8 mouse cellular contexts compared by ENCODE assay signal in genomic region chr2:155050108-155050503, GRCm38 (mm10). TPM values are rescaled to one million over a fixed set of nuclear protein-coding genes. Genes with fewer than 3 reads are reported as not detected.
A peak's percentile ranks its signal among the peaks of the same experiment; 100 is the strongest.
DNase-seq lines count a peak whose midpoint lies in the region; ATAC-seq lines count a peak whose summit lies in the region.

No protein-coding gene starts in this region.

- peak; percentile 10 to 32 for DNase-seq in lung, adult 18-20 months
- no peak for DNase-seq in lung, postnatal 14 days
- no peak for DNase-seq in ovary, postnatal 36 days (ENCODE audit: low spot score)
- no peak for DNase-seq in right cerebral cortex, postnatal 36 days (ENCODE audit: low spot score in 2 of 2)
- DNase-seq in urinary bladder, adult 18-20 months (ENCODE audit: low spot score in 2 of 2) = no peak

- peak overlapping the region; percentile 49 for H3K4me3 ChIP-seq in hindbrain, embryonic 15.5 days
- H3K4me3 ChIP-seq in macrophage (ENCODE audit: inconsistent target) = peak overlapping the region; percentile 14; the same call in 1 of the 2 replicates

- no peaks in the 10 kb centered on the region for H3K79me2 ChIP-seq in macrophage (ENCODE audit: inconsistent target)

- peak overlapping the region; percentile 75 for H3K9ac ChIP-seq in hindbrain, embryonic 15.5 days

- ATAC-seq in erythroblast, adult 5-6 weeks (replicated peaks; ENCODE audit: low FRiP score, poor library complexity, severe bottlenecking) = peak; percentile 23
- ATAC-seq in hindbrain, embryonic 15.5 days (ENCODE audit: low FRiP score, low read depth) = no peak; the same call in 1 of the 2 replicates

- H3K36me3 ChIP-seq in hindbrain, embryonic 15.5 days = no peaks in the 10 kb centered on the region
- H3K36me3 ChIP-seq in macrophage (ENCODE audit: inconsistent target) = no peaks in the 10 kb centered on the region

- peak overlapping the region; percentile 86 for H3K4me2 ChIP-seq in hindbrain, embryonic 15.5 days

- H3K27me3 ChIP-seq in hindbrain, embryonic 15.5 days = no peaks in the 10 kb centered on the region

- peak overlapping the region; percentile 93 for H3K27ac ChIP-seq in hindbrain, embryonic 15.5 days (replicated peaks)
- peak overlapping the region; percentile 77 for H3K27ac ChIP-seq in macrophage

- no peaks in the 10 kb centered on the region for H3K9me3 ChIP-seq in hindbrain, embryonic 15.5 days

- 20% methylated on average over 5 of the region's 5 CpGs for WGBS in hindbrain, embryonic 15.5 days
- 44% methylated on average over 5 of the region's 5 CpGs for WGBS in macrophage (ENCODE audit: missing documents)

- peaks cover 14% of the 10 kb centered on the region for H3K4me1 ChIP-seq in hindbrain, embryonic 15.5 days (replicated peaks)

RNA-seq across cellular contexts. Expression of gene Ahcy, which starts 24.2 kb away (rescaled TPM):
- 19.2 and 24.2 TPM in 2 replicates for total RNA-seq in erythroblast, adult 5-6 weeks (2015; ENCODE audit: low replicate concordance)
- total RNA-seq in erythroblast, adult 5-6 weeks (2017; ENCODE audit: low replicate concordance) = 10.6 and 10.9 TPM in 2 replicates
- 35.1 and 37.2 TPM in 2 replicates for polyA plus RNA-seq in hindbrain, embryonic 15.5 days (2015; fragmentation: Nextera tagmentation; extraction: Ambion mirVana)
- total RNA-seq in macrophage (2018; cell fraction: chromatin; rRNA removed) = 10 to 100 TPM in 1 of 26 experiments, 1 to 10 TPM in 25; 1.2 to 11.9 (median 5.9) TPM
- total RNA-seq in macrophage (2018; cell fraction: cytosol; rRNA removed) = 10 to 100 TPM in 25 of 26 experiments, 1 to 10 TPM in 1; 9.8 to 19.2 (median 16.2) TPM
- total RNA-seq in macrophage (2018; cell fraction: nucleus; rRNA removed) = 10 to 100 TPM in 6 of 26 experiments, 1 to 10 TPM in 20; 2.5 to 25.7 (median 6.1) TPM
- polyA plus RNA-seq in macrophage (2018) = 11.2 to 40.1 TPM (median 16.2 TPM) in 3 replicates

RNA-seq across cellular contexts. Expression of gene Gm14226, which starts 32.0 kb away (rescaled TPM):
- not detected in 2 replicates for total RNA-seq in erythroblast, adult 5-6 weeks (2015; ENCODE audit: low replicate concordance)
- 0.14 TPM in 1 of 2 replicates, not detected in the other for total RNA-seq in erythroblast, adult 5-6 weeks (2017; ENCODE audit: low replicate concordance)
- polyA plus RNA-seq in hindbrain, embryonic 15.5 days (2015; fragmentation: Nextera tagmentation; extraction: Ambion mirVana) = 0.18 and 0.23 TPM in 2 replicates
- total RNA-seq in macrophage (2018; cell fraction: chromatin; rRNA removed) = not detected
- not detected for total RNA-seq in macrophage (2018; cell fraction: cytosol; rRNA removed)
- total RNA-seq in macrophage (2018; cell fraction: nucleus; rRNA removed) = not detected
- not detected in 3 replicates for polyA plus RNA-seq in macrophage (2018)

Comparison
In these comparisons a context has a peak if more than half of its experiments do, and no peak if none do; other contexts are left out.
1. DNase-seq: peak in lung, adult 18-20 months (2 of 2); none in lung, postnatal 14 days (single experiment), ovary, postnatal 36 days (single experiment), right cerebral cortex, postnatal 36 days (0 of 2) and urinary bladder, adult 18-20 months (0 of 2).